19 mouse cellular contexts compared by ENCODE assay signal in the genomic region with DNA sequence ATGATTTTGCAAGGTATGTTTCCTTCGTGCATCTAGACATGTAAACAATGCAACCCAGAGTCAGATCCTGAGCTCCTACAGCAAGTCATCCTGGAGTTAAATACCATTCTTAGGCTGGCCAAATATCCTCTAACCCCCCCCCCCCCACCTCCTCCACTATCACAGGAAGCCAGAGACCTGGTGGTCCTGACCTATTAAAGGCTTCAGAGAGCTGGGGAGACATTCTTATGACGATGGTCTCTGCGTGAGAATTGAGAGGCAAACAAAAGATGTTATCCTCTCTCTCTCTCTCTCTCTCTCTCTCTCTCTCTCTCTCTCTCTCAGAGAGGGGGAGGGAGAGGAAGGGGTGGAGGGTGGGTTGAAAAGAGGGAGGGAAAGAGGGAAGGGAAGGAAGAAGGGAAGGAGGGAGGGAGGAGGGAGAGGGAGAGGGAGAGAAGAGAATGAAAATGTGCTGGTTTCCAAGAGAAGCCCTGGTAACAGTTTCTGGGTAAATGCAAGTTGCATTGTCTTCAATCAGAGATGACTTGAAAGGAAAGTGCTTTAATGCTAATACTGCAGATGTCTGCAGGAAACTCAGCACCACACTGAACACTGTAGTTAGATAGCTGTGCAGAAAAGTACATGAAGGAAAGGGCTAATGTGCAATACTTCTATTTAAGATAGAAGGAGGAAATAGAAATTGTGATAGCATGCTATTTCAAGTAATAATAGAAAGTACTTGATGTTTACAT.
A peak's percentile ranks its signal among the peaks of the same experiment; 100 is the strongest.
DNase-seq lines count a peak whose midpoint lies in the region; ATAC-seq lines count a peak whose summit lies in the region.
"Had no signal": no experiment of that assay in that cellular context is flagged by ENCODE, and none has a peak within 500 bp of the region (broad histone marks: within the 10 kb centered on the region; RNA-seq: fewer than 3 reads in every experiment).

No protein-coding gene starts in this region.

- H3K27me3 ChIP-seq in heart, embryonic 10.5 days (ENCODE audit: insufficient read depth, poor library complexity, severe bottlenecking): no peaks in the 10 kb centered on the region
- H3K27me3 ChIP-seq in forebrain, embryonic 15.5 days: no peaks in the 10 kb centered on the region
- no peaks in the 10 kb centered on the region for H3K27me3 ChIP-seq in limb, embryonic 10.5 days (ENCODE audit: low read depth, poor library complexity, severe bottlenecking)
- H3K27me3 ChIP-seq: embryonic facial prominence, embryonic 12.5 days; intestine, embryonic 15.5 days had no signal

- no peak overlapping the region for H3K9ac ChIP-seq in forebrain, embryonic 15.5 days (replicated peaks)
- H3K9ac ChIP-seq: embryonic facial prominence, embryonic 12.5 days; intestine, embryonic 15.5 days had no signal

- WGBS in heart, embryonic 10.5 days: 27% methylated on average over 3 of the region's 3 CpGs
- 16% methylated on average over 3 of the region's 3 CpGs for WGBS in forebrain, embryonic 15.5 days
- 39% methylated on average over 3 of the region's 3 CpGs for WGBS in limb, embryonic 10.5 days

- peak; percentile 64; the same call in 1 of the 2 replicates for ATAC-seq in forebrain, embryonic 15.5 days (replicated peaks)
- no peak for ATAC-seq in CD4-positive, CD25-positive, alpha-beta regulatory T cell, adult 4 months
- ATAC-seq: intestine, embryonic 15.5 days had no signal

- peak overlapping the region; percentile 67; the same call in 1 of the 2 replicates for H3K27ac ChIP-seq in heart, embryonic 10.5 days
- H3K27ac ChIP-seq in forebrain, embryonic 15.5 days (replicated peaks): peak overlapping the region; percentile 28; the same call in 1 of the 2 replicates
- 0 out of 2 replicates have a peak overlapping the region, but pooled peaks have one; percentile 12 for H3K27ac ChIP-seq in limb, embryonic 10.5 days
- H3K27ac ChIP-seq: intestine, embryonic 15.5 days had no signal

- no peak overlapping the region for H3K4me3 ChIP-seq in heart, embryonic 10.5 days
- H3K4me3 ChIP-seq in forebrain, embryonic 15.5 days: no peak overlapping the region
- H3K4me3 ChIP-seq in limb, embryonic 10.5 days: no peak overlapping the region
- H3K4me3 ChIP-seq: embryonic facial prominence, embryonic 12.5 days; intestine, embryonic 15.5 days; myocyte had no signal

- intact Hi-C loops in left cerebral cortex, postnatal 4 days (cut with DNase I): no loop called here

- no peak for DNase-seq in heart, embryonic 10.5 days (ENCODE audit: low spot score)
- DNase-seq in heart, adult 18-20 months: no peak
- peak; percentile 79 for DNase-seq in R1 (ENCODE audit: low read depth, low spot score)
- DNase-seq in limb, embryonic 10.5 days (ENCODE audit: low spot score): peak; percentile 23
- DNase-seq in frontal cortex, postnatal 14 days (ENCODE audit: low spot score in 2 of 2): no peak
- no peak for DNase-seq in left cerebral cortex, postnatal 4 days
- DNase-seq: adrenal gland, postnatal 10 days; B cell, adult 2 months; cerebellum, adult 9-11 months; gastrocnemius, postnatal 10 days; heart, postnatal 10 days; lung, adult 2 months; right cerebral cortex, postnatal 25 days had no signal

- H3K36me3 ChIP-seq in heart, embryonic 10.5 days: no peaks in the 10 kb centered on the region
- no peaks in the 10 kb centered on the region for H3K36me3 ChIP-seq in forebrain, embryonic 15.5 days
- no peaks in the 10 kb centered on the region for H3K36me3 ChIP-seq in limb, embryonic 10.5 days
- H3K36me3 ChIP-seq: embryonic facial prominence, embryonic 12.5 days; G1E; intestine, embryonic 15.5 days had no signal

- no peaks in the 10 kb centered on the region for H3K9me3 ChIP-seq in heart, embryonic 10.5 days
- no peaks in the 10 kb centered on the region for H3K9me3 ChIP-seq in forebrain, embryonic 15.5 days
- H3K9me3 ChIP-seq in limb, embryonic 10.5 days (replicated peaks): no peaks in the 10 kb centered on the region
- H3K9me3 ChIP-seq: embryonic facial prominence, embryonic 12.5 days; G1E; intestine, embryonic 15.5 days had no signal

- H3K4me1 ChIP-seq in heart, embryonic 10.5 days: peaks cover 17% of the 10 kb centered on the region
- H3K4me1 ChIP-seq in forebrain, embryonic 15.5 days: peaks cover 18% of the 10 kb centered on the region
- H3K4me1 ChIP-seq in limb, embryonic 10.5 days: peaks cover 11% of the 10 kb centered on the region
- H3K4me1 ChIP-seq: intestine, embryonic 15.5 days had no signal

- no peak overlapping the region for H3K4me2 ChIP-seq in forebrain, embryonic 15.5 days (replicated peaks)
- H3K4me2 ChIP-seq: embryonic facial prominence, embryonic 12.5 days; intestine, embryonic 15.5 days had no signal

Comparison
In these comparisons a context has a peak if more than half of its experiments do, and no peak if none do; other contexts are left out.
1. DNase-seq: peak in R1 (single experiment) and limb, embryonic 10.5 days (single experiment); none in heart, embryonic 10.5 days (single experiment), heart, adult 18-20 months (0 of 2), frontal cortex, postnatal 14 days (0 of 2) and left cerebral cortex, postnatal 4 days (single experiment).
2. H3K27ac ChIP-seq: peak in every context shown above with its lines; median percentile 67 in heart, embryonic 10.5 days; 28 in forebrain, embryonic 15.5 days; 12 in limb, embryonic 10.5 days.